Mouse (Mus musculus): ENCODE data around the gene Calhm1. TPM values are rescaled to one million over a fixed set of nuclear protein-coding genes. Genes with fewer than 3 reads are reported as not detected.

Gene Calhm1
- total RNA-seq, 4 experiments from 2014 or later, result not detected

Other genes starting within 250 kb of the Calhm1 start
- under 1 TPM in 2 of 4 experiments, not detected in 2; 0.06 to 0.19 TPM for gene Ina, start 129.6 kb downstream of the Calhm1 start, total RNA-seq (2022)
- 10 to 100 TPM; 58.1 to 68.9 (median 64.7) TPM for gene Nt5c2, start 129.1 kb downstream of the Calhm1 start, total RNA-seq (2022)
- gene Pcgf6, start 93.3 kb downstream of the Calhm1 start, total RNA-seq (2022), result 1 to 10 TPM; 3.2 to 3.7 (median 3.3) TPM
- gene Taf5, start 76.5 kb downstream of the Calhm1 start, total RNA-seq (2022), result 1 to 10 TPM; 1.9 to 2.9 (median 2.1) TPM
- 1,000 to 10,000 TPM; 2,439 to 2,796 (median 2,686) TPM for gene Usmg5, start 53.6 kb downstream of the Calhm1 start, total RNA-seq (2022)
- 10 to 100 TPM; 11.5 to 12.7 (median 12.0) TPM for gene Pdcd11, start 53.5 kb downstream of the Calhm1 start, total RNA-seq (2022)
- gene Calhm2, start 6.0 kb downstream of the Calhm1 start, total RNA-seq (2022), result 1 to 10 TPM; 2.4 to 4.5 (median 4.1) TPM
- not detected for gene Calhm3, start 13.5 kb upstream of the Calhm1 start, total RNA-seq (2022)
- gene Neurl1a, start 34.6 kb upstream of the Calhm1 start, total RNA-seq (2022), result 1 to 10 TPM; 1.3 to 3.0 (median 2.0) TPM

All from heart, adult 8-10 months (tissue).